Mouse (Mus musculus) brain, embryonic 14.5 days (tissue): ENCODE measurements at regions not wholly inside any gene's neighbourhood (a gene's known extent, or its start where the extent isn't known, plus 50 kb on each side); places are given as distances from the start of the nearest gene placed in this dataset.

Source experiments
- CTCF ChIP-seq: fragments of 200-500 bp; IDR thresholded peaks from 2 replicates; pipeline ENCODE4 v1.5.1; 2012; ENCODE audit warnings: inconsistent platforms, mild to moderate bottlenecking, moderate library complexity, borderline replicate concordance; ENCODE audit not compliant: insufficient read depth, insufficient read length; ENCODE audit errors: extremely low read depth
- POLR2A ChIP-seq: fragments of 200-500 bp; IDR thresholded peaks from 2 replicates; pipeline ENCODE4 v1.6.1; 2012; ENCODE audit warnings: mild to moderate bottlenecking, inconsistent platforms, borderline replicate concordance; ENCODE audit not compliant: poor library complexity, insufficient read depth, insufficient read length, severe bottlenecking; ENCODE audit errors: extremely low read depth

- TF ChIP-seq CTCF (no peak), POLR2A (no peak)
These were observed 158.5 kb upstream of the Sh3bp4 start for GRCm38 (mm10) chr1:88911724-88912123.
